Mouse (Mus musculus) forebrain, embryonic 14.5 days (tissue): ENCODE results near the gene Tvp23b. TPM values are rescaled to one million over a fixed set of nuclear protein-coding genes. Genes with fewer than 3 reads are reported as not detected.

Experiments used
- ATAC-seq: fragments of 200-750 bp; cut with Nextera tagmentation; 2 replicates; pipeline ENCODE4 v1.8.0; 2017; ENCODE audit warnings: mild to moderate bottlenecking, moderate library complexity
- DNase-seq: peaks from one replicate; pipeline ENCODE4 v3.0.0-alpha.2; 2015; ENCODE audit warnings: low spot score
- H3K27ac ChIP-seq: fragments of 300-500 bp; sonication (generic); 2 replicates; pipeline ENCODE4 v1.5.1; 2014; ENCODE audit warnings: low read depth, mild to moderate bottlenecking, control low read depth, low read length, moderate library complexity
- H3K27me3 ChIP-seq: fragments of 300-500 bp; sonication (generic); replicated peaks from 2 replicates; pipeline ENCODE4 v1.6.1; 2014; ENCODE audit warnings: low read length, control low read depth, mixed read lengths; ENCODE audit not compliant: control insufficient read depth, insufficient read depth
- H3K36me3 ChIP-seq: fragments of 300-500 bp; sonication (generic); 2 replicates; pipeline ENCODE4 v1.6.1; 2014; ENCODE audit warnings: low read length, control low read depth; ENCODE audit not compliant: control insufficient read depth, insufficient read depth
- H3K4me1 ChIP-seq: fragments of 300-500 bp; sonication (generic); 2 replicates; pipeline ENCODE4 v1.6.1; 2014; ENCODE audit warnings: antibody characterized with exemption, low read length, control low read depth; ENCODE audit not compliant: control insufficient read depth, insufficient read depth
- H3K4me2 ChIP-seq: fragments of 300-500 bp; sonication (generic); 2 replicates; pipeline ENCODE4 v1.6.1; 2014; ENCODE audit warnings: mild to moderate bottlenecking, control low read depth, low read length
- H3K4me3 ChIP-seq: fragments of 300-500 bp; sonication (generic); 2 replicates; pipeline ENCODE4 v1.5.1; 2014; ENCODE audit warnings: low read depth, low read length, control low read depth
- H3K9ac ChIP-seq: fragments of 300-500 bp; sonication (generic); 2 replicates; pipeline ENCODE4 v1.6.1; 2014; ENCODE audit warnings: mild to moderate bottlenecking, low read length, control low read depth, moderate library complexity
- H3K9me3 ChIP-seq: fragments of 300-500 bp; sonication (generic); replicated peaks from 2 replicates; pipeline ENCODE4 v1.6.1; 2016; ENCODE audit warnings: low read length, control low read depth, mixed read lengths; ENCODE audit not compliant: control insufficient read depth
- WGBS: fragments of 180-500 bp; shearing (Covaris S2); extraction: QIAGEN DNeasy Blood & Tissue Kit; methylation state at CpG from one replicate; pipeline ENCODE4 v1.1.7; 2014; 5-methylcytosine and 5-hydroxymethylcytosine counted together
- polyA plus RNA-seq: library from polyadenylated mRNA; unstranded; fragments of >200 nt; fragmentation: Nextera tagmentation; extraction: Ambion mirVana; gene quantifications from 2 replicates; pipeline ENCODE4 v1.2.1, GENCODE M21; 2014

The Tvp23b gene
- polyA plus RNA-seq, 1 experiment from 2014 or later: 55.7 TPM

- DNase-seq (no peak), ATAC-seq (no peak)
- no peak overlapping the region for H3K4me2 ChIP-seq
- H3K9ac ChIP-seq: no peak overlapping the region
- 77% methylated on average over 1 of the region's 1 CpGs for WGBS
- no peaks in the 10 kb centered on the region for H3K9me3 ChIP-seq
- H3K36me3 ChIP-seq: no peaks in the 10 kb centered on the region
- H3K4me3 ChIP-seq: no peak overlapping the region
- H3K27ac ChIP-seq: no peak overlapping the region
- no peaks in the 10 kb centered on the region for H3K4me1 ChIP-seq
- H3K27me3 ChIP-seq: no peaks in the 10 kb centered on the region
Observed at GRCm38 (mm10) chr11:62851199-62851598, 28.1 kb upstream of the Tvp23b start.

DNA sequence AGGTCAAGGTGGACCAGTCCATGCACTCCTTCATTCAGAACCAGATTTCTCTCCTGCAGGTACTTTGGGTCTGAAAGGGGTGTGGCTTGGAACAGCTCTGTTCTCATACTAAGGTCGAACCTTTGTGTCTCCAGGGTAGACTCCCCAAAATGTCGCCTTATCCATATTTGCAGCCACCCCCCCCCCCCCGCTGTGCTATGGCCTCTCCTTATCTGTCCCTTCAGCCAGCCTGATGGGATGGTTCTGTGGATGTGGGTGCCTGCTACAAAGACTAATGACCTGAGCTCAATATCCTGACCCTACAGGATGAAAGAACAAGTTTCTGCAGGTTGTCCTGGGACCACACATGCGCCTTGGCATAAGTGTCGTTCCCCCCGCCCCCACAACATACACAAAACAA is 25.9 kb upstream of the Tvp23b start:
- 91% methylated on average over 6 of the region's 6 CpGs for WGBS
- no peaks in the 10 kb centered on the region for H3K36me3 ChIP-seq
- no peak overlapping the region for H3K9ac ChIP-seq
- no peak for DNase-seq
- ATAC-seq: no peak
- no peak overlapping the region for H3K4me2 ChIP-seq
- no peaks in the 10 kb centered on the region for H3K9me3 ChIP-seq
- no peak overlapping the region for H3K4me3 ChIP-seq
- H3K27ac ChIP-seq: no peak overlapping the region
- H3K27me3 ChIP-seq: no peaks in the 10 kb centered on the region
- H3K4me1 ChIP-seq: no peaks in the 10 kb centered on the region

GRCm38 (mm10) chr11:62865562-62865961 is 13.7 kb upstream of the Tvp23b start:
- no peak overlapping the region for H3K27ac ChIP-seq
- no peaks in the 10 kb centered on the region for H3K4me1 ChIP-seq
- H3K9ac ChIP-seq: no peak overlapping the region
- no peaks in the 10 kb centered on the region for H3K27me3 ChIP-seq
- 76% methylated on average over 4 of the region's 4 CpGs for whole genome bisulfite sequencing
- DNase-seq (no peak), ATAC-seq (no peak)
- no peaks in the 10 kb centered on the region for H3K36me3 ChIP-seq
- H3K4me3 ChIP-seq: no peak overlapping the region
- H3K4me2 ChIP-seq: no peak overlapping the region
- H3K9me3 ChIP-seq: no peaks in the 10 kb centered on the region

DNA sequence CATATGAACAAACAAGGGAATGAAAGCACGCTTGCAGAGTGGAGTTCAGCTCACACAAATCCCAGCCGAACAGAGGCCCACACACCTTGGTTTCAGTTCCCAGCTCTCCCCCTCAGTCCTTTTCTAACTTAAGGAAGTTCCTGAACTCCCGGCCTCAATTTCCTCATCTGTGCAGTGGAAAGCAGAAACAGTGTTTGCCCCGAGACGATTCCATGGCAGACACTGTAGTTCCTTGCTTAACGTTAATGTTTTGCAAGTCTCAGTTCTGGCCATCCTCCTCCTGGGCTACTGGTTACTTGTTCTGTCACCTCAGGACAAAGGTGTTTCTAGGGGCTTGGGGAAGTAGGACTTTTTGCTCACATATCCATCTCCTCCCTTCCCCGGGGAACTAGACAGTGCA is 12.6 kb upstream of the Tvp23b start:
- Histone ChIP-seq H3K4me2 (no peak overlapping the region), H3K36me3 (no peaks in the 10 kb centered on the region), H3K27ac (no peak overlapping the region), H3K9ac (no peak overlapping the region), H3K9me3 (no peaks in the 10 kb centered on the region), H3K4me1 (no peaks in the 10 kb centered on the region), H3K27me3 (no peaks in the 10 kb centered on the region), H3K4me3 (no peak overlapping the region)
- no peak for DNase-seq
- ATAC-seq: no peak
- WGBS: 85% methylated on average over 7 of the region's 7 CpGs

DNA sequence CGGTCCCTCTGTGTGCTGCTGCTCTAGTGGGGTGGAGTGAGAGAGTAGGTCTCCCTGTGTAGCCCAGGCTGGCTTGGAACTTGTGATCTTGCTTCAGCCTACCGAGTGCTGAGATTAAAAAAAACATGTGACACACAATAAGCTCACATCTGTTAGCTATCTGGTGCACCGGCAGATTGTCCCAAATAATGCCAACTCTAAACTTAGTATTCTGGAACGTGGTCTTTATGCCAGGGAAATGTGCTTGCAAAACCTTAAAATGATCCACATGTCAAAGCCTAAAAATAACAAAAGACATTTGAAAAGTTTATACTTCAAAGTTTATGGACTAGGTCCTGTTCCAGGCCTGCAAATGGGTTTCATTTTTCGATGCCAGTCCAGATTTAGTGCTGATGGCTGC is 10.1 kb upstream of the Tvp23b start:
- Histone ChIP-seq H3K4me3 (no peak overlapping the region), H3K36me3 (no peaks in the 10 kb centered on the region), H3K4me1 (no peaks in the 10 kb centered on the region), H3K27me3 (no peaks in the 10 kb centered on the region), H3K9me3 (no peaks in the 10 kb centered on the region), H3K4me2 (no peak overlapping the region), H3K9ac (no peak overlapping the region), H3K27ac (no peak overlapping the region)
- 88% methylated on average over 5 of the region's 5 CpGs for WGBS
- ATAC-seq (no peak), DNase-seq (no peak)

- H3K9ac ChIP-seq: no peak overlapping the region
- ATAC-seq (no peak), DNase-seq (no peak)
- no peak overlapping the region for H3K4me3 ChIP-seq
- H3K27me3 ChIP-seq: no peaks in the 10 kb centered on the region
- no peak overlapping the region for H3K27ac ChIP-seq
- H3K9me3 ChIP-seq: no peaks in the 10 kb centered on the region
- no peaks in the 10 kb centered on the region for H3K36me3 ChIP-seq
- 83% methylated on average over 8 of the region's 8 CpGs for WGBS
- H3K4me2 ChIP-seq: no peak overlapping the region
- no peaks in the 10 kb centered on the region for H3K4me1 ChIP-seq
Observed at GRCm38 (mm10) chr11:62869715-62870371, 9.4 kb upstream of the Tvp23b start.

DNA sequence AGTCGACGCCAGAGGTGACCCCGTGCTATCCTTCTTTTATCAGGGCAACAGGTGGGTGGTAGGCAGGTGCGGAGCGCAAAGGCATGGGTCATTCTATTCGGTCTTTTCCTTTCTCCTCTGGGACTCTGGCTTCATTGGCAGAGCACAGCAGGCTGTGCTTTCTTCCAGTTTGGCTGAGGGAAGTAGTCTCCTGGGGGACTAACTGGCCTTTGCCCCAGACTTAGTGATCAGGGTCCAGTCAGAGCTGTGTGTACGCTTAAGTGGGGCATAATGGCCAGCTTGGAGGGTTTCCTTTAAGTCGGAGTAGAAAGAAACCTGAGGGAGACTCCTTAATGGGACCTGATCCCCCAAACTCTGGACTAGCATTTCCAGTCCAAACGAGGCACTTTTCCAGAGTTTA is 5.8 kb upstream of the Tvp23b start:
- WGBS: 83% methylated on average over 9 of the region's 9 CpGs
- H3K27ac ChIP-seq: no peak overlapping the region
- H3K4me2 ChIP-seq: no peak overlapping the region
- H3K4me3 ChIP-seq: no peak overlapping the region
- no peaks in the 10 kb centered on the region for H3K27me3 ChIP-seq
- H3K36me3 ChIP-seq: no peaks in the 10 kb centered on the region
- no peak for ATAC-seq
- no peaks in the 10 kb centered on the region for H3K9me3 ChIP-seq
- no peak for DNase-seq
- no peaks in the 10 kb centered on the region for H3K4me1 ChIP-seq
- no peak overlapping the region for H3K9ac ChIP-seq

GRCm38 (mm10) chr11:62875696-62876095 is 3.6 kb upstream of the Tvp23b start:
- Histone ChIP-seq H3K9me3 (no peaks in the 10 kb centered on the region), H3K4me1 (no peaks in the 10 kb centered on the region), H3K27me3 (no peaks in the 10 kb centered on the region), H3K27ac (no peak overlapping the region), H3K36me3 (no peaks in the 10 kb centered on the region), H3K4me2 (no peak overlapping the region), H3K9ac (no peak overlapping the region), H3K4me3 (no peak overlapping the region)
- ATAC-seq (no peak), DNase-seq (no peak)
- WGBS: 92% methylated on average over 1 of the region's 1 CpGs

DNA sequence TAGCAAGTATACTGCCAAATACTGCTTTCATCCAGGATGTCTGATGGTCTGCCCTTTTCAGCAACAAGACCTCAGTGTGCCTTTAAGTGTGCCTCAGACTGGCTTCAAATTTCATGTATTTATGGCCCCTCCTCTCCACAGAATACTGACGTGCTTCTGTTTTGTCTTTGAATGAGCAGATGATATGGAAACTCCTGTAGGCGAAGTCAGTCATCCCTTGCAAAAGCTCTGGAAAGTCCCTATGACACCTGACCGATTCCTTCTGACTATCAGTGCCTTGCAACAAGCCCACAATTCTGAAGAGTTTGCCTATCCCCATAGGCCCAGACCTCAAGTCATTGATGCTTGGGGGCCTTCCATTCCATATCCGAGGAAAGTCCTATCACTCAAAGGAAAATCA is 2.8 kb upstream of the Tvp23b start:
- WGBS: 84% methylated on average over 4 of the region's 4 CpGs
- H3K4me2 ChIP-seq: no peak overlapping the region

More for the DNA sequence above, 2.8 kb upstream of the Tvp23b start:
- Histone ChIP-seq H3K9ac (no peak overlapping the region), H3K4me1 (no peaks in the 10 kb centered on the region), H3K36me3 (no peaks in the 10 kb centered on the region), H3K4me3 (no peak overlapping the region), H3K27me3 (no peaks in the 10 kb centered on the region), H3K9me3 (no peaks in the 10 kb centered on the region), H3K27ac (no peak overlapping the region)
- ATAC-seq (no peak), DNase-seq (no peak)
